Mouse (Mus musculus) heart, postnatal 10 days (tissue): ENCODE measurements around the gene Hlcs. TPM values are rescaled to one million over a fixed set of nuclear protein-coding genes. Genes with fewer than 3 reads are reported as not detected.
A peak's percentile ranks its signal among the peaks of the same experiment; 100 is the strongest.

Experiments
- DNase-seq, 2 experiments: peaks; one replicate each; pipeline ENCODE4 v3.0.0; 2021
- intact Hi-C: fragments of 180-260 bp; cut with DNase I; formaldehyde crosslinking; loops from one replicate; pipeline ENCODE4 v1.15.1; 2025
- total RNA-seq, 2 experiments: library from RNA; stranded (reverse); gene quantifications; 2 replicates each; pipeline ENCODE4 v1.2.3; 2021

Hlcs gene
- total RNA-seq, 2 experiments from 2014 or later: 6.9 to 7.5 TPM

- DNase-seq: no peak
- intact Hi-C loops: no loop called here
Observed at GRCm38 (mm10) chr16:94298081-94298480, 15.3 kb downstream of the Hlcs start.

- DNase-seq: no peak
- intact Hi-C loops: loop anchor here (2.0 kb wide), 1 partner anchor 18 kb away; no protein-coding TSS in a partner anchor
Observed at GRCm38 (mm10) chr16:94291141-94291540, 22.2 kb downstream of the Hlcs start.

- intact Hi-C loops: loop anchor here (2.0 kb wide), 1 partner anchor 18 kb away; no protein-coding TSS in a partner anchor
Observed at GRCm38 (mm10) chr16:94290073-94290999, 23.0 kb downstream of the Hlcs start.

GRCm38 (mm10) chr16:94289138-94290072, 24.0 kb downstream of the Hlcs start:
- peak; percentile 21 to 42 for DNase-seq
- intact Hi-C loops: loop anchor here (2.0 to 10.0 kb wide), 2 partner anchors 19 to 415 kb away; no protein-coding TSS in a partner anchor

More at GRCm38 (mm10) chr16:94290073-94290999, 23.0 kb downstream of the Hlcs start:
- peak; percentile 73 to 82 for DNase-seq

GRCm38 (mm10) chr16:94287826-94288225, 25.5 kb downstream of the Hlcs start:
- DNase-seq: no peak
- intact Hi-C loops: loop anchor here (10.0 kb wide), 1 partner anchor 417 kb away; no protein-coding TSS in a partner anchor

GRCm38 (mm10) chr16:94283972-94284371, 29.4 kb downstream of the Hlcs start:
- intact Hi-C loops: loop anchor here (10.0 kb wide), 1 partner anchor 421 kb away; no protein-coding TSS in a partner anchor
- no peak for DNase-seq

GRCm38 (mm10) chr16:94270826-94271225, 42.5 kb downstream of the Hlcs start:
- intact Hi-C loops: no loop called here
- no peak for DNase-seq

GRCm38 (mm10) chr16:94269635-94270034, 43.7 kb downstream of the Hlcs start:
- peak; percentile 92 to 96 for DNase-seq
- intact Hi-C loops: loop anchor here (1.0 kb wide), 2 partner anchors 44 to 63 kb away; partner anchors contain the start of gene Hlcs

- no peak for DNase-seq
- intact Hi-C loops: no loop called here
Observed at GRCm38 (mm10) chr16:94268205-94268604, 45.2 kb downstream of the Hlcs start.

GRCm38 (mm10) chr16:94264611-94265010, 48.8 kb downstream of the Hlcs start:
- intact Hi-C loops: no loop called here
- DNase-seq: no peak

- intact Hi-C loops: no loop called here
- DNase-seq: no peak
Observed at GRCm38 (mm10) chr16:94262501-94262900, 50.9 kb downstream of the Hlcs start.

GRCm38 (mm10) chr16:94260938-94261630, 52.3 kb downstream of the Hlcs start:
- no peak for DNase-seq
- intact Hi-C loops: no loop called here

GRCm38 (mm10) chr16:94258366-94259310, 54.7 kb downstream of the Hlcs start:
- peak; percentile 86 to 93 for DNase-seq
- intact Hi-C loops: loop anchor here (1.0 to 5.0 kb wide), 3 partner anchors 161 to 320 kb away; no protein-coding TSS in a partner anchor

GRCm38 (mm10) chr16:94255592-94255991, 57.8 kb downstream of the Hlcs start:
- intact Hi-C loops: loop anchor here (5.0 kb wide), 1 partner anchor 158 kb away; no protein-coding TSS in a partner anchor
- DNase-seq: no peak

GRCm38 (mm10) chr16:94255035-94255434, 58.3 kb downstream of the Hlcs start:
- DNase-seq: no peak
- intact Hi-C loops: loop anchor here (5.0 kb wide), 1 partner anchor 158 kb away; no protein-coding TSS in a partner anchor

- intact Hi-C loops: loop anchor here (5.0 kb wide), 1 partner anchor 137 kb away; no protein-coding TSS in a partner anchor
- no peak for DNase-seq
Observed at GRCm38 (mm10) chr16:94254415-94254891, 58.9 kb downstream of the Hlcs start.

- DNase-seq: no peak
- intact Hi-C loops: loop anchor here (5.0 kb wide), 1 partner anchor 137 kb away; no protein-coding TSS in a partner anchor
Observed at GRCm38 (mm10) chr16:94253671-94254414, 59.5 kb downstream of the Hlcs start.

GRCm38 (mm10) chr16:94251756-94252155, 61.6 kb downstream of the Hlcs start:
- no peak for DNase-seq
- intact Hi-C loops: loop anchor here (5.0 kb wide), 1 partner anchor 134 kb away; no protein-coding TSS in a partner anchor
